Comparison of ENCODE assay signal across 15 mouse cellular contexts in genomic region chr6:39497165-39497564, GRCm38 (mm10).
"Had no signal": no experiment of that assay in that cellular context is flagged by ENCODE, and none has a peak within 500 bp of the region (broad histone marks: within the 10 kb centered on the region; RNA-seq: fewer than 3 reads in every experiment).

No protein-coding gene starts in this region.

- H3K4me3 ChIP-seq: neural tube, embryonic 12.5 days; neural tube, embryonic 13.5 days; neural tube, embryonic 15.5 days; stomach, embryonic 15.5 days had no signal

- H3K4me2 ChIP-seq: neural tube, embryonic 12.5 days; neural tube, embryonic 13.5 days; neural tube, embryonic 15.5 days; stomach, embryonic 15.5 days had no signal

- H3K9me3 ChIP-seq: neural tube, embryonic 12.5 days; neural tube, embryonic 13.5 days; neural tube, embryonic 15.5 days; stomach, embryonic 15.5 days had no signal

- H3K9ac ChIP-seq: neural tube, embryonic 12.5 days; neural tube, embryonic 13.5 days; neural tube, embryonic 15.5 days; stomach, embryonic 15.5 days had no signal

- H3K27ac ChIP-seq: neural tube, embryonic 12.5 days; neural tube, embryonic 13.5 days; neural tube, embryonic 15.5 days; stomach, embryonic 15.5 days; stomach, postnatal 0 days had no signal

- H3K27me3 ChIP-seq: neural tube, embryonic 12.5 days; neural tube, embryonic 13.5 days; neural tube, embryonic 15.5 days; stomach, embryonic 15.5 days had no signal

- H3K4me1 ChIP-seq: stomach, embryonic 15.5 days had no signal

- DNase-seq: retina, postnatal 1 day; right cerebral cortex, postnatal 14 days; right cerebral cortex, postnatal 4 days; spleen, adult 18-20 months; thymus, adult 18-20 months; thymus, adult 2 months; thymus, postnatal 14 days; thymus, postnatal 25 days; thymus, postnatal 36 days; thymus, postnatal 4 days had no signal
